Mouse (Mus musculus) stomach, postnatal 0 days (tissue): ENCODE data around the gene Gm21119. TPM values are rescaled to one million over a fixed set of nuclear protein-coding genes. Genes with fewer than 3 reads are reported as not detected.
"Not testable (repeated sequence)": the region's sequence is repeated elsewhere in the genome, so short reads cannot be mapped to it uniquely, and the experiment has no call there.

ENCODE experiments used
- ATAC-seq: fragments of 200-750 bp; cut with Nextera tagmentation; 2 replicates; pipeline ENCODE4 v1.8.0; 2017; ENCODE audit not compliant: low FRiP score, low TSS enrichment
- DNase-seq: peaks from one replicate; pipeline ENCODE4 v3.0.0-alpha.2; 2016; ENCODE audit warnings: low spot score
- H3K27ac ChIP-seq: fragments of 300-500 bp; sonication (generic); replicated peaks from 2 replicates; pipeline ENCODE4 v1.5.1; 2014; ENCODE audit warnings: mild to moderate bottlenecking, control low read depth
- H3K27me3 ChIP-seq: fragments of 300-500 bp; sonication (generic); 2 replicates; pipeline ENCODE4 v1.6.1; 2014; ENCODE audit warnings: low read length; ENCODE audit not compliant: control insufficient read depth, insufficient read depth
- H3K36me3 ChIP-seq: fragments of 300-500 bp; sonication (generic); 2 replicates; pipeline ENCODE4 v1.6.1; 2014; ENCODE audit warnings: low read length, mixed read lengths; ENCODE audit not compliant: control insufficient read depth, insufficient read depth
- H3K4me1 ChIP-seq: fragments of 300-500 bp; sonication (generic); replicated peaks from 2 replicates; pipeline ENCODE4 v1.6.1; 2014; ENCODE audit warnings: antibody characterized with exemption; ENCODE audit not compliant: control insufficient read depth, insufficient read depth
- H3K4me2 ChIP-seq: fragments of 300-500 bp; sonication (generic); replicated peaks from 2 replicates; pipeline ENCODE4 v1.6.1; 2014; ENCODE audit warnings: low read depth, mild to moderate bottlenecking, control low read depth, moderate library complexity
- H3K4me3 ChIP-seq: fragments of 300-500 bp; sonication (generic); 2 replicates; pipeline ENCODE4 v1.5.1; 2014; ENCODE audit warnings: low read depth, low read length, control low read depth
- H3K9ac ChIP-seq: fragments of 300-500 bp; sonication (generic); 2 replicates; pipeline ENCODE4 v1.6.1; 2014; ENCODE audit warnings: mild to moderate bottlenecking, low read length, control low read depth, mixed read lengths
- H3K9me3 ChIP-seq: fragments of 300-500 bp; sonication (generic); 2 replicates; pipeline ENCODE4 v1.6.1; 2016; ENCODE audit warnings: low read length; ENCODE audit not compliant: control insufficient read depth
- CTCF ChIP-seq: IDR thresholded peaks from 2 replicates; pipeline ENCODE4 v1.5.1; 2016; ENCODE audit warnings: antibody characterized with exemption, low read depth, mild to moderate bottlenecking, moderate library complexity
- WGBS: fragments of 180-500 bp; shearing (Covaris S2); extraction: QIAGEN DNeasy Blood & Tissue Kit; methylation state at CpG from one replicate; pipeline ENCODE4 v1.1.7; 2014; 5-methylcytosine and 5-hydroxymethylcytosine counted together
- polyA plus RNA-seq: library from polyadenylated mRNA; unstranded; fragments of >200 nt; fragmentation: Nextera tagmentation; extraction: Ambion mirVana; gene quantifications from 2 replicates; pipeline ENCODE4 v1.2.1, GENCODE M21; 2015

The Gm21119 gene
- polyA plus RNA-seq: not detected in 2 replicates

GRCm38 (mm10) chr8:20614619-20615018 lies at the start of gene Gm21119:
Gm21119 (plus strand) TSS chr8:20614919.
- not testable (repeated sequence) for ATAC-seq, H3K36me3 ChIP-seq, H3K4me1 ChIP-seq, H3K9ac ChIP-seq, H3K27ac ChIP-seq, H3K9me3 ChIP-seq, H3K4me2 ChIP-seq, H3K27me3 ChIP-seq, DNase-seq, H3K4me3 ChIP-seq
- WGBS: no CpG with 5 or more reads among the region's 2 CpGs

- DNase-seq, H3K36me3 ChIP-seq, H3K4me3 ChIP-seq, H3K4me1 ChIP-seq, H3K9me3 ChIP-seq, ATAC-seq, H3K27me3 ChIP-seq, H3K27ac ChIP-seq, H3K4me2 ChIP-seq, H3K9ac ChIP-seq: not testable (repeated sequence)
- WGBS: no CpG with 5 or more reads among the region's 1 CpGs
Measured at GRCm38 (mm10) chr8:20566753-20567152, 48.0 kb upstream of the Gm21119 start.

GRCm38 (mm10) chr8:20581081-20581480 lies 33.6 kb upstream of the Gm21119 start:
- H3K27ac ChIP-seq, H3K27me3 ChIP-seq, H3K9ac ChIP-seq, H3K4me3 ChIP-seq, H3K9me3 ChIP-seq, ATAC-seq, H3K4me1 ChIP-seq, H3K4me2 ChIP-seq, H3K36me3 ChIP-seq: not testable (repeated sequence)
- DNase-seq: peak; percentile 6
- WGBS: 97% methylated on average over 2 of the region's 6 CpGs

GRCm38 (mm10) chr8:20582772-20583171 lies 31.9 kb upstream of the Gm21119 start:
- not testable (repeated sequence) for DNase-seq, H3K27ac ChIP-seq, H3K9me3 ChIP-seq, H3K9ac ChIP-seq, H3K4me1 ChIP-seq, H3K4me3 ChIP-seq, H3K4me2 ChIP-seq, H3K36me3 ChIP-seq, ATAC-seq, H3K27me3 ChIP-seq
- WGBS: 75% methylated on average over 4 of the region's 6 CpGs

GRCm38 (mm10) chr8:20588268-20589177 lies 26.2 kb upstream of the Gm21119 start:
- H3K9ac ChIP-seq, H3K4me2 ChIP-seq, H3K4me1 ChIP-seq, H3K4me3 ChIP-seq, H3K9me3 ChIP-seq, H3K27ac ChIP-seq, H3K36me3 ChIP-seq, H3K27me3 ChIP-seq: not testable (repeated sequence)
- ATAC-seq (peak; percentile 63; the same call in 1 of the 2 replicates), DNase-seq (peak; percentile 11)
- TF ChIP-seq CTCF: peak; percentile 11; the same call in 1 of the 2 replicates
- 16% methylated on average over 3 of the region's 12 CpGs for WGBS

GRCm38 (mm10) chr8:20589178-20589539 lies 25.6 kb upstream of the Gm21119 start:
- not testable (repeated sequence) for H3K27ac ChIP-seq, H3K4me3 ChIP-seq, H3K9me3 ChIP-seq, H3K27me3 ChIP-seq, H3K36me3 ChIP-seq, H3K4me2 ChIP-seq, DNase-seq, H3K9ac ChIP-seq, H3K4me1 ChIP-seq
- ATAC-seq: peak; percentile 18; the same call in 1 of the 2 replicates
- 67% methylated on average over 2 of the region's 4 CpGs for WGBS

- not testable (repeated sequence) for H3K4me2 ChIP-seq, H3K36me3 ChIP-seq, H3K9me3 ChIP-seq, H3K4me1 ChIP-seq, H3K9ac ChIP-seq, ATAC-seq, H3K27ac ChIP-seq, H3K4me3 ChIP-seq, H3K27me3 ChIP-seq
- peak; percentile 10 for DNase-seq
- 85% methylated on average over 3 of the region's 9 CpGs for WGBS
Measured at GRCm38 (mm10) chr8:20590117-20590997, 24.4 kb upstream of the Gm21119 start.

- not testable (repeated sequence) for H3K9ac ChIP-seq, ATAC-seq, H3K27me3 ChIP-seq, H3K36me3 ChIP-seq, H3K27ac ChIP-seq, H3K4me2 ChIP-seq, H3K4me1 ChIP-seq, H3K4me3 ChIP-seq, H3K9me3 ChIP-seq, DNase-seq
- WGBS: 88% methylated on average over 4 of the region's 8 CpGs
Measured at GRCm38 (mm10) chr8:20591002-20591401, 23.7 kb upstream of the Gm21119 start.
